Mouse (Mus musculus) lung, postnatal 0 days (tissue): ENCODE measurements around the gene Ccdc24. TPM values are rescaled to one million over a fixed set of nuclear protein-coding genes. Genes with fewer than 3 reads are reported as not detected.

Experiments
- ATAC-seq: fragments of 200-750 bp; cut with Nextera tagmentation; 2 replicates; pipeline ENCODE4 v1.8.0; 2017; ENCODE audit warnings: moderate library complexity
- DNase-seq: peaks from one replicate; pipeline ENCODE4 v3.0.0-alpha.2; 2016; ENCODE audit warnings: low spot score
- H3K27ac ChIP-seq: fragments of 300-500 bp; sonication (generic); 2 replicates; pipeline ENCODE4 v1.5.1; 2014; ENCODE audit warnings: antibody characterized with exemption, mild to moderate bottlenecking, low read length, mixed read lengths
- H3K27me3 ChIP-seq: fragments of 300-500 bp; sonication (generic); replicated peaks from 2 replicates; pipeline ENCODE4 v1.6.1; 2014; ENCODE audit warnings: low read length, mixed read lengths; ENCODE audit not compliant: insufficient read depth
- H3K36me3 ChIP-seq: fragments of 300-500 bp; sonication (generic); 2 replicates; pipeline ENCODE4 v1.6.1; 2014; ENCODE audit warnings: low read length, mixed read lengths; ENCODE audit not compliant: insufficient read depth
- H3K4me1 ChIP-seq: fragments of 300-500 bp; sonication (generic); 2 replicates; pipeline ENCODE4 v1.6.1; 2014; ENCODE audit warnings: antibody characterized with exemption, low read depth, low read length, mixed read lengths; ENCODE audit not compliant: insufficient read depth
- H3K4me2 ChIP-seq: fragments of 300-500 bp; sonication (generic); replicated peaks from 2 replicates; pipeline ENCODE4 v1.6.1; 2014; ENCODE audit warnings: low read depth, mild to moderate bottlenecking, low read length, moderate library complexity, mixed read lengths
- H3K4me3 ChIP-seq: fragments of 300-500 bp; sonication (generic); 2 replicates; pipeline ENCODE4 v1.5.1; 2014; ENCODE audit warnings: low read depth, low read length
- H3K9ac ChIP-seq: fragments of 300-500 bp; sonication (generic); replicated peaks from 2 replicates; pipeline ENCODE4 v1.6.1; 2014; ENCODE audit warnings: low read depth, mild to moderate bottlenecking
- H3K9me3 ChIP-seq: fragments of 300-500 bp; sonication (generic); 2 replicates; pipeline ENCODE4 v1.6.1; 2016; ENCODE audit warnings: low read length, mixed read lengths
- CTCF ChIP-seq: IDR thresholded peaks from 2 replicates; pipeline ENCODE4 v1.5.1; 2016; ENCODE audit warnings: antibody characterized with exemption, mild to moderate bottlenecking
- EP300 ChIP-seq: IDR thresholded peaks from 2 replicates; pipeline ENCODE4 v1.6.1; 2016; ENCODE audit warnings: antibody characterized with exemption, mild to moderate bottlenecking, control low read depth
- WGBS: fragments of 180-500 bp; shearing (Covaris S2); extraction: QIAGEN DNeasy Blood & Tissue Kit; methylation state at CpG from one replicate; pipeline ENCODE4 v1.1.7; 2014; 5-methylcytosine and 5-hydroxymethylcytosine counted together
- polyA plus RNA-seq: library from polyadenylated mRNA; unstranded; fragments of >200 nt; fragmentation: Nextera tagmentation; extraction: Ambion mirVana; gene quantifications from 2 replicates; pipeline ENCODE4 v1.2.1, GENCODE M21; 2015

Gene Ccdc24
- polyA plus RNA-seq, 1 experiment from 2014 or later = 4.5 TPM

DNA sequence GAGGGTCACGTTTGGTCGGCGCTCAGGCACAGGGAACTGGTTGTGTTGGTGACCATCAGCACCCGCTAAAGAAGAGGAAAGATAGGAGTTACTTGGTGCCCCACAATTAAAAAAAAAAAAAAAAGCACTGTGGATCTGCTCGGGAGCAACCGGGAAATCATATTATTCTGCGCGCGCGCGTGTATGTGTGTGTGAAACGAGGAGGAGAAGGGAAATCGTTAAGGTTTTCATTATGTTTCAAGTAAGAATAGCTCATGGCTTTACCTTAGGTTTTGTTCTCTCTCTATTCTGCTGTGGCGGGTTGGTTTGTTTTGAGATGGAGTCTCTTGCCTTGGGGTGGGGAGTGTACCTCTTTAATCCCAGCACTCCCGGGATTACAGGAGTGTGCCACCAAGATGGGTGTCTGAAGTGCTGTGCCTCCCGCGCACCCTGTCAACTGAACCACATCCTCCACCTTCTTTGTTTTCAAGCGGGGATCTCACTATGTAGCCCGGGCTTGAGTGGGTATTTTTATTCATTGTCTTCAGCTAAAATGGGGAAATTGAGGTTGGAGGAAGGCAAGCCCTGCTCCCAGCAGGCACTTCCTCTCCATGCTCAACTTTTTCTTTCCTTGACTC lies 43.2 kb upstream of the Ccdc24 start:
- H3K9ac ChIP-seq = peak overlapping the region; percentile 60; the same call in 1 of the 2 replicates
- H3K36me3 ChIP-seq = no peaks in the 10 kb centered on the region
- no peaks in the 10 kb centered on the region for H3K9me3 ChIP-seq
- no peak for ATAC-seq
- TF ChIP-seq CTCF = no peak
- no peak for TF ChIP-seq EP300
- 3% methylated on average over 19 of the region's 19 CpGs for WGBS
- peak overlapping the region; percentile 97 for H3K4me2 ChIP-seq
- H3K4me3 ChIP-seq = peak overlapping the region; percentile 67
- no peak overlapping the region for H3K27ac ChIP-seq
- DNase-seq = no peak
- no peaks in the 10 kb centered on the region for H3K27me3 ChIP-seq
- H3K4me1 ChIP-seq = peaks cover 21% of the 10 kb centered on the region; the same call in 1 of the 2 replicates

DNA sequence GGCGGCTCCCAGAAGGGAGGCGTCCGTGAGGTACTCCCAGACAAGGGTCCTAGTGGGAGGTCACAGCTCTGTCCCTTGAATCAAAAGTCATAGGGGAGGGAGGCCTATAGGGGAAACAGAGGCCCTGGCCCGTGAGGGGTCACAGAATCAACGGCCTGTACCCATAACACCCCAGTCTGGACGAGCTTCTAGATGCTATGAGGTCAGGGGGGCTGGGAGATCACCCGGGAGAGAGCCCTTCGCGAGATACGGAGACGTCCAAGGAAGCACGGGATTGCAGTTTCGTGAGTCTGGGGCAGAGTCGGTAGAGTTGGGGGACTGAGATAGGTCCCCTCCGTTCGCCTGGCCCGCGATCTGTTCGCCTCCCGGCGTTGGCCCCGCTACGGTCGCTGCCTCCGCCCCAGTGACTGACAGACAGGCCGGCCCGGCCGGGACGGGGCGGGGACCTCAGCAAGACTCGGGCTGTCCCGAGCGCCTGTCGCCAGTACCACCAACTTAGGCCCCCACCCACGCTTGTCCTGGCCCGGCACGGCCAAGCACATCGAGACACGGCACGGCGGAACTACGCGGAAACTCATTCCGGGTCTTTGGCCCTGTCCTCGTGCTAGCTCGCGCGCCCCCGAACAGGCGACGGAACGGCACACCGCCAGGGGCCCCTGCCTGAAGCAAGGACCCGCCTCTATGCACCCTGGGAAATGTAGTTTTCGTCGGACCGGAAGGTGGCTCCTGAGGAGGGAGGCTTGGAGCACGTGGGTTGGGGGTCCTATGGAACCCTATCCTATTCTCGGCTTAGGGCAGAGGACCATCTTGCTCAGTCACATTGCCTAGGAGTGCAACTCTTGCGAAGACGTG lies 42.5 kb upstream of the Ccdc24 start, which contains the start of gene Ipo13:
Ipo13 (minus strand) TSS at position 409 of the 852 bp plus-strand sequence.
- TF ChIP-seq CTCF (peak; percentile 63), EP300 (peak; percentile 73; the same call in 1 of the 2 replicates)
- WGBS = 1% methylated on average over 55 of the region's 61 CpGs
- Histone ChIP-seq H3K4me2 (peak within 1 kb of the TSS; percentile 97), H3K4me3 (peak within 1 kb of the TSS; percentile 67), H3K4me1 (peaks cover 21% of the 10 kb centered on the region; the same call in 1 of the 2 replicates), H3K9me3 (no peaks in the 10 kb centered on the region), H3K27me3 (no peaks in the 10 kb centered on the region), H3K9ac (peak within 1 kb of the TSS; percentile 60), H3K27ac (peak within 1 kb of the TSS; percentile 76), H3K36me3 (no peaks in the 10 kb centered on the region)
- DNase-seq (peak; percentile 94), ATAC-seq (peak; percentile 95)

DNA sequence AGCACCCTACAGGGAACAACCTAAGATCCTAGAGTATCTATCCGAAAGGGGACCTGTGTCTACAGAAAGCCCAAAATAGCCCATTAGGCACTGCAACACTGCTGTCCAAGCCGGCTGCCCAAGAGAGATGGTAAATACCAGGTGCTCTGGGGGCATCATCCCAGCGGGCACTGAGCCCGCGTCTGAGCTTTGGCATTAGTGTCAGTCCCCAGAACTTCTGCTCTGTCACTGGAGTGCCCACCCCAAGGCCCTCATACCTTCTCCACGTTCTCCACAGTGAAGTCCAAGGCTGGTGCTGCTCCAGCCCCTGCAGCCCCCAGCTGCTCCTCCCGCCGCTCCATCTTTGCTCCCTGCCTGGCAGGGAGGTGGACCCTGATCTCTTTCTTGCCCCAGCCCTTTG lies 41.7 kb upstream of the Ccdc24 start:
- no peak for TF ChIP-seq EP300
- no peak for ATAC-seq
- WGBS = 13% methylated on average over 8 of the region's 8 CpGs
- no peaks in the 10 kb centered on the region for H3K9me3 ChIP-seq
- H3K27ac ChIP-seq = no peak overlapping the region
- peak overlapping the region; percentile 60 for H3K9ac ChIP-seq
- no peaks in the 10 kb centered on the region for H3K27me3 ChIP-seq
- DNase-seq = no peak
- H3K36me3 ChIP-seq = no peaks in the 10 kb centered on the region
- H3K4me2 ChIP-seq = peak overlapping the region; percentile 97
- H3K4me1 ChIP-seq = peaks cover 24% of the 10 kb centered on the region; the same call in 1 of the 2 replicates
- peak overlapping the region; percentile 67 for H3K4me3 ChIP-seq

DNA sequence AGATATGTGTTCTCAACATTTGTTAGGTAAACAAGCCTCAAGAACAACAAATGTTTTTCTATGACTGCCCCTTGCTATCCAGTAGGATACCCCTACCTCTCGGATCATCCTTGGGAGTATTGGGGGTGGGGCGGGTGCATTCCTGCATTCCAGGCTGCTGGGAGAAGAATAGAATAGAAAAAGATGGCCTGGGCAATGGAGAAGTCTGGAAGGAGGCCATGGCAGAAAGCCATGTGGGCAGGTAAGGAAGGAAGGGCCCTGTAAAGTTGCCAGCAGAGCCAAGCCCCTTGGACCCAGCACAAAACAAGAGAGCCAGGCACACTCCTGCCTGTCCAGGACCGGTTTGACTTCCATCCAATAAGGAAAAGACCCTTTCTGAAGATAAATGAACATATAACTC lies 41.1 kb upstream of the Ccdc24 start:
- DNase-seq (peak; percentile 69), ATAC-seq (no peak)
- no peak overlapping the region for H3K9ac ChIP-seq
- WGBS = 38% methylated on average over 3 of the region's 3 CpGs
- peaks cover 27% of the 10 kb centered on the region; the same call in 1 of the 2 replicates for H3K4me1 ChIP-seq
- peak overlapping the region; percentile 67; the same call in 1 of the 2 replicates for H3K4me3 ChIP-seq
- H3K9me3 ChIP-seq = no peaks in the 10 kb centered on the region
- H3K36me3 ChIP-seq = no peaks in the 10 kb centered on the region
- peak overlapping the region; percentile 8 for H3K4me2 ChIP-seq
- TF ChIP-seq CTCF (no peak), EP300 (no peak)
- no peaks in the 10 kb centered on the region for H3K27me3 ChIP-seq
- H3K27ac ChIP-seq = no peak overlapping the region

DNA sequence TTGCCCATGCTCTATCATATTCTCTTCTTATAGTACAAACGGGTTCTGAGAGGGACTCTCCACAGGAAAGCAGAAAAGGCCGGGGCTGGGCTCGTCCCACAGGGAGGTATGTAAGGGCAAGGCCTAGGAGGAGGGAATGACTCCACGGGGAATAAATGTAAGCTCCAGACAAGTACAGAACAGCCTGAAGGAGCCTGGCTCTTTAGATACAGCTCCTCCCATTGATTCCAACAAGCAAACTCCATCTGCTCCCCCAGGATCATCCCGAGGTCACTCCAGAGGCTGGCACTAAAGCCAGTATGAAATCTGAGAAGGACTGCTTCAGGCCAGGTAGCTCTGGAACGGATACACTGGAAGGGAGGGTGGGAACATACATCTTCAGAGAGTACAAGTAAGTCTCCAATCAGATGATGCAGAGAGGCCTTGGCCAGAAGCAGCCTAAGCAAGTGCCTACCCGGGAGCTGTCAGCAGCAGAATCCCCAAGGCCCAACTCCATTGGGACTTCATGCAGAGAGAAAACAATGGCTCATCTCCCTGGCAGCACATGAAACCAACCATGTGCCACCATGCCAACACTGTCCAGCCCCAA lies 40.4 kb upstream of the Ccdc24 start:
- H3K4me3 ChIP-seq = no peak overlapping the region
- ATAC-seq = no peak
- H3K9me3 ChIP-seq = no peaks in the 10 kb centered on the region
- no peaks in the 10 kb centered on the region for H3K36me3 ChIP-seq
- WGBS = 59% methylated on average over 7 of the region's 7 CpGs
- no peaks in the 10 kb centered on the region for H3K27me3 ChIP-seq
- TF ChIP-seq CTCF = no peak
- TF ChIP-seq EP300 = no peak
- no peak overlapping the region for H3K27ac ChIP-seq
- 0 out of 2 replicates have a peak overlapping the region, but pooled peaks have one; percentile 8 for H3K4me2 ChIP-seq
- H3K9ac ChIP-seq = no peak overlapping the region
- peaks cover 27% of the 10 kb centered on the region; the same call in 1 of the 2 replicates for H3K4me1 ChIP-seq
- no peak for DNase-seq

DNA sequence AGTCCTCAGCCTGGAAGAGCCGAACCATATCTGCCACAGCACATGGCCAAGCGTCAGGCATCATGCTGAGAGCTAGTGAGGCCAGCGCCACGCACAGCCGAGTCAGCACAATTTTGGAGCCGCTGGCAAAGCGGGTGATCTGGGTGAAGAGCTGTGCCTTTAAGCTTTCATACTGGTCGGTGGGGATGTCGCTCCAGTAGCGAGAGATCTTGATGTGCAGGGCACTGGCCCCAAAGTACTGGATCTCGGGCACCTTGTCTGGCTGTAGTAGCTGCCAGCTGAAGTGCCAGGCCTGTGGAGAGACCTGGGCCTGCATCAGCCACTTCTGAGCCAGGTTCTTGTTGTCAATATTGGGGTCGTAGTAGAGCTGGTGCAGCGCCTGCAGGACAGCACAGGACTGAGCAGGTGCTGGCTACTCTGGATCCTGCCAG lies 39.8 kb upstream of the Ccdc24 start:
- Histone ChIP-seq H3K27me3 (no peaks in the 10 kb centered on the region), H3K36me3 (no peaks in the 10 kb centered on the region), H3K4me2 (no peak overlapping the region), H3K27ac (no peak overlapping the region), H3K9me3 (no peaks in the 10 kb centered on the region), H3K4me3 (no peak overlapping the region), H3K9ac (no peak overlapping the region), H3K4me1 (peaks cover 27% of the 10 kb centered on the region; the same call in 1 of the 2 replicates)
- DNase-seq (no peak), ATAC-seq (no peak)
- TF ChIP-seq CTCF = no peak
- no peak for TF ChIP-seq EP300
- WGBS = 92% methylated on average over 13 of the region's 13 CpGs
